Mouse (Mus musculus): Measurements from ENCODE around the gene Fgfrl1. TPM values are rescaled to one million over a fixed set of nuclear protein-coding genes. Genes with fewer than 3 reads are reported as not detected.

Fgfrl1 gene
- total RNA-seq, 2 experiments from 2014 or later: 7.5 to 16.8 TPM

- ATAC-seq (replicated peaks; ENCODE audit: low FRiP score, low TSS enrichment, poor library complexity, severe bottlenecking): no peak
Observed at GRCm38 (mm10) chr5:108662772-108663171, 29.4 kb upstream of the Fgfrl1 start.

DNA sequence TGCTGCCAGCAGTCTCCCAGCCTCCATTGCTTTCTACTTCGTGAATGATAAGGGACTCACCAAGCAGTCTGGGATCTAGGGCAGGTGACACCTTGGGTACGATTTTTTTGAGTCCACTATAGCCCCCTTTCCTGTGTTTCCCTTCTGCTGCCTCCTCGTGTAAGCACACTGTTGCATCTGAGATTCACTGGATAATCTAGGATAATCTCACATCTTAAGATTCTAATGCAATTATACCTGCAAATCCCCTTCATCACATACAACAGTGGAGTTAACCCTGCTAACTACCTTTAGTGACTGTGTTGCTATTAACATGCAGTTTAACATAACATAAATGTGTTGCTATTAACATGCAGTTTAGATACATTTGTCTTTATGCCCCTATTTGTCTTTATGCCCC lies 27.1 kb upstream of the Fgfrl1 start:
- no peak for ATAC-seq (replicated peaks; ENCODE audit: low FRiP score, low TSS enrichment, poor library complexity, severe bottlenecking)

DNA sequence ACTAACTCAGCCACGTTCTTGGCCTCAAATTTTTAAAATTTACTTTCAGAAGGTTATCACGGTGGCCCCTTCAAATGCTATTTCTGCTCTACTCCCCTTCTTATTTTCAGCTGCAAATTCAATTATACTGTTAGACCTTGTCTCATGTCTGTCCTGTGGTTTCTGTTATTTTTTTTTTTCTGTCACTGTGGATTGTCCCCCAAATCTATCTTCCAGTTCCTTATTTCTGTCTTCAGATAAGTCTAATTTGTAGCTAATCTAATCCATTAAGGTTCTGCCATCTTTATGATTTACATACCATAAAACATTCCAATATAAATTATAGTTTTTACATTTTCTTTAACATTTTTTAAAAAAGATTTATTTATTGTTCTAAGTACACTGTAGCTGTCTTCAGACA lies 24.8 kb upstream of the Fgfrl1 start:
- no peak for ATAC-seq (replicated peaks; ENCODE audit: low FRiP score, low TSS enrichment, poor library complexity, severe bottlenecking)

- ATAC-seq (replicated peaks; ENCODE audit: low FRiP score, low TSS enrichment, poor library complexity, severe bottlenecking): peak; percentile 2; the same call in 1 of the 2 replicates
Observed at GRCm38 (mm10) chr5:108668387-108668932, 23.7 kb upstream of the Fgfrl1 start.

GRCm38 (mm10) chr5:108668977-108669936 lies 22.9 kb upstream of the Fgfrl1 start, which contains the start of gene Dgkq:
Gene Dgkq, minus strand, starts transcription at chr5:108669672.
- ATAC-seq (replicated peaks; ENCODE audit: low FRiP score, low TSS enrichment, poor library complexity, severe bottlenecking): peak; percentile 68

- no peak for ATAC-seq (replicated peaks; ENCODE audit: low FRiP score, low TSS enrichment, poor library complexity, severe bottlenecking)
Observed at GRCm38 (mm10) chr5:108669986-108670385, 22.2 kb upstream of the Fgfrl1 start.

GRCm38 (mm10) chr5:108670785-108671184 lies 21.4 kb upstream of the Fgfrl1 start:
- ATAC-seq (replicated peaks; ENCODE audit: low FRiP score, low TSS enrichment, poor library complexity, severe bottlenecking): peak; percentile 52

GRCm38 (mm10) chr5:108671757-108672156 lies 20.4 kb upstream of the Fgfrl1 start:
- ATAC-seq (replicated peaks; ENCODE audit: low FRiP score, low TSS enrichment, poor library complexity, severe bottlenecking): no peak

DNA sequence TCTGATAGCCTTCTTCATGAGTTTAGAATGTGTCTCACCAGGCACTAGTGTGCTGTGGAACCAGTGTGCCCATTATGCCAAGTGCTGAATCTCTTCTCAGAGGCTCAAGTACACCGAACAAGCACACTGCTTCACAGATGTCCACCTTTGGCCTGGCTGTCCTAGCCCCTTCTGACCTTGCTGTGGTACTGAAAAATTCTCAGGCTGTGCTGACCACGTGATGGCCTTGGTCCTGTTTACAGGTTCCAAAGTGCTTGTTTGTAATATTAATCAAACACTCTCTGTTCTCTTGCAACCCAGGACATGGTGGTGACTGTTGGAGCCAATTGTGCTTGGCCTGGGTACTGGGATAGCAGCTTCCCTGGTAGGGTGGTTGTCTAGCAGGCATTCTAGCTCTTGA lies 17.6 kb upstream of the Fgfrl1 start:
- no peak for ATAC-seq (replicated peaks; ENCODE audit: low FRiP score, low TSS enrichment, poor library complexity, severe bottlenecking)

DNA sequence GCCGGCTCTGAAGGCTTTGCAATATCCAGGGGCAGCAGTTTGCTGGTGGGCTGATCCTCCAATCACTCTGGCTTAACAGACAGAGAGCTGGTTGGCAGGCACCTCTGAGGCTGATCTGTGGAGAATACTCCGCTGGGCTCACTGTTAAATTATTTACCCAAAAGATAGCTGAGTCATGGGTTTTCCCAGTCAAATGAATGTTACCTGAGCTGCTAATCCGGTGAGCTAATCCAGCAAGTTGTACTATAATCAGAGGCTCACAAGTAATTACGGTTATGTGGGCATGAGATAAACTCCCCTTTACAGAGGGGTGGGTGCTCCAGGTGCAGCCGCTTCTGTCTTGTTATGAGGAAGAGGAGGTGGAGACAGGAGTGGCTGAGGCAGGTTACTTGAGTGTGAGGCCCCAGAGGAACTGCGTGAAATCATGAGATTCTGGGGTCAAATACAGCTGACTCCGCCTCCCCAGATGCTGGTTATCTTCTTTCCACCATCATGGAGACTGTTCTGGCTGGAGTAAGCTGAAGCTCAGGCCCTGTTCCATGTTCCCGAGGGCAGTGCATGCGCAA lies 16.8 kb upstream of the Fgfrl1 start, which contains the start of gene Slc26a1:
Slc26a1 (minus strand) TSS at position 319 of the 566 bp plus-strand sequence.
- ATAC-seq (replicated peaks; ENCODE audit: low FRiP score, low TSS enrichment, poor library complexity, severe bottlenecking): peak; percentile 54

- ATAC-seq (replicated peaks; ENCODE audit: low FRiP score, low TSS enrichment, poor library complexity, severe bottlenecking): peak; percentile 69
Observed at GRCm38 (mm10) chr5:108676772-108677498, 15.2 kb upstream of the Fgfrl1 start.

DNA sequence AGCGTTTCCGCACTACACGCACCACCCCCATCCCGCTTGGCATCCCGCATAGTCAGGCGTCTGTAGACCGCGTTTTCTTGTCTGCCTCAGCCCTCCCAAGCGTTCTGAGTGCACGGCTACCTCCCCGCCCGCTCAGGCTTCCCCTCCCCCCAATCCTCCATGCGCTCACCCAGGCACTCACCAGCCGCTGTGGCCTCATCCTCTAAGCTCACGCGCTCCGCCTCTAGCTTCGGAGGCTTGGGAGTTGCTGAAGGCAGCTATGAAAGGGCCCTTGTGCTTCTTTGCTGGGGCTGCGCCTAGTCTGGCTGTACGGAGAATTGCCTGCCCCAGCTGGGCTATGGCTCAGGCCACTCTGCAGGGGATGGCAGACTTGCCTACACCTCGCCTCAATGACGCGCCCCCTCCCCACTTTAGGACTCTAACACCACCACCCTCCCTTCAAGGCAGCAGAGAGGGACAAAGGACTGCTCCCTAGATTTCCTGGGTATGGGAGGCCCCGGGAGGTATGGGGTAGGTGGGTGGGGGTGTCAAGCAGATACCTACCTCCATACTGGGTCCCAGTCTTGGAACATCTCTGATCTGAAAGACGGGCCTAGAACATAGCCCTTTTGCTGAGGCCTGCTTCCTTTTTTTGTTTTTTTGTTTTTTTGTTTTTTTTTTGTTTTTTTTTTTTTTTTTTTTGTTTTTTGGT lies 14.4 kb upstream of the Fgfrl1 start:
- peak; percentile 38 for ATAC-seq (replicated peaks; ENCODE audit: low FRiP score, low TSS enrichment, poor library complexity, severe bottlenecking)

DNA sequence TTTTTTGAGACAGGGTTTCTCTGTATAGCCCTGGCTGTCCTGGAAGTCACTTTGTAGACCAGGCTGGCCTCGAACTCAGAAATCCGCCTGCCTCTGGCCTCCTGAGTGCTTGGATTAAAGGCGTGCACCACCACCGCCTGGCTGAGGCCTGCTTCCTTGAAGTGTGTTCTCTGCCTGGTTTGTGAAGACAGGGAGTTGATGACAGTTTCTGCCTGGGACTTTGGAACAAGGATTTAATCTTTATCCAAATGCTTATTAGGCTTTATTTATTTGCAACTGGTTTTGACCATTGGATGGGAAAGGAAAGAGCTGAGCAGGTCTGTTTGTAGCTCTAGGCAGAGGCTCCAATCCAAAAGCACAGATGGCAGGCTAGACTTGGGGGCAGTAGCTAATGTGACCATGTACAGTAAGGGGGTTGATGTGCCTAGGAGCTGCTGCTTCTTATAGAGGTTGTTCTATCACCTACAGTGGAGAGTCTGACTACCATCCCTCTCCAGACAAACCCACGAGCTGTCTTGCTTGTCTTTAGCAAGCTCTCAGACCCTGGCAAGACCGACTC lies 13.8 kb upstream of the Fgfrl1 start:
- no peak for ATAC-seq (replicated peaks; ENCODE audit: low FRiP score, low TSS enrichment, poor library complexity, severe bottlenecking)

GRCm38 (mm10) chr5:108679909-108680308 lies 12.3 kb upstream of the Fgfrl1 start:
- no peak for ATAC-seq (replicated peaks; ENCODE audit: low FRiP score, low TSS enrichment, poor library complexity, severe bottlenecking)

- ATAC-seq (replicated peaks; ENCODE audit: low FRiP score, low TSS enrichment, poor library complexity, severe bottlenecking): no peak
Observed at GRCm38 (mm10) chr5:108680871-108681270, 11.3 kb upstream of the Fgfrl1 start.

GRCm38 (mm10) chr5:108689091-108689490 lies 3.1 kb upstream of the Fgfrl1 start:
- ATAC-seq (replicated peaks; ENCODE audit: low FRiP score, low TSS enrichment, poor library complexity, severe bottlenecking): no peak

- no peak for ATAC-seq (replicated peaks; ENCODE audit: low FRiP score, low TSS enrichment, poor library complexity, severe bottlenecking)
Observed at GRCm38 (mm10) chr5:108691152-108691551, 1.0 kb upstream of the Fgfrl1 start.

- peak; percentile 78 for ATAC-seq (replicated peaks; ENCODE audit: low FRiP score, low TSS enrichment, poor library complexity, severe bottlenecking)
Observed at GRCm38 (mm10) chr5:108693872-108694288, 1.7 kb downstream of the Fgfrl1 start.
